Mouse (Mus musculus) liver, embryonic 15.5 days (tissue): ENCODE data around the gene Coro1b. TPM values are rescaled to one million over a fixed set of nuclear protein-coding genes. Genes with fewer than 3 reads are reported as not detected.

ENCODE experiments used
- ATAC-seq: fragments of 200-750 bp; cut with Nextera tagmentation; 2 replicates; pipeline ENCODE4 v1.8.0; 2017; ENCODE audit warnings: moderate number of reproducible peaks, mild to moderate bottlenecking, moderate library complexity; ENCODE audit not compliant: insufficient read depth
- H3K27ac ChIP-seq: fragments of 300-500 bp; sonication (generic); replicated peaks from 2 replicates; pipeline ENCODE4 v1.5.1; 2015; ENCODE audit warnings: mild to moderate bottlenecking, inconsistent platforms
- H3K27me3 ChIP-seq: fragments of 300-500 bp; sonication (generic); 2 replicates; pipeline ENCODE4 v1.6.1; 2015; ENCODE audit warnings: mild to moderate bottlenecking, inconsistent platforms
- H3K36me3 ChIP-seq: fragments of 300-500 bp; sonication (generic); replicated peaks from 2 replicates; pipeline ENCODE4 v1.6.1; 2015; ENCODE audit warnings: moderate library complexity, mild to moderate bottlenecking, inconsistent platforms
- H3K4me1 ChIP-seq: fragments of 300-500 bp; sonication (generic); replicated peaks from 2 replicates; pipeline ENCODE4 v1.6.1; 2015; ENCODE audit warnings: inconsistent platforms
- H3K4me2 ChIP-seq: fragments of 300-500 bp; sonication (generic); 2 replicates; pipeline ENCODE4 v1.6.1; 2015; ENCODE audit warnings: moderate library complexity, mild to moderate bottlenecking, inconsistent platforms
- H3K4me3 ChIP-seq: fragments of 300-500 bp; sonication (generic); replicated peaks from 2 replicates; pipeline ENCODE4 v1.5.1; 2015; ENCODE audit warnings: mild to moderate bottlenecking, inconsistent platforms
- H3K9ac ChIP-seq: fragments of 300-500 bp; sonication (generic); 2 replicates; pipeline ENCODE4 v1.6.1; 2015; ENCODE audit warnings: moderate library complexity, mild to moderate bottlenecking, inconsistent platforms
- H3K9me3 ChIP-seq: fragments of 300-500 bp; sonication (generic); replicated peaks from 2 replicates; pipeline ENCODE4 v1.6.1; 2016; ENCODE audit warnings: inconsistent platforms
- WGBS: fragments of 180-500 bp; shearing (Covaris S2); methylation state at CpG from one replicate; pipeline ENCODE4 v1.1.7; 2015; ENCODE audit warnings: mixed read lengths; ENCODE audit not compliant: insufficient replicate concordance; 5-methylcytosine and 5-hydroxymethylcytosine counted together
- polyA plus RNA-seq: library from polyadenylated mRNA; unstranded; fragments of >200 nt; fragmentation: Nextera tagmentation; extraction: Ambion mirVana; gene quantifications from 2 replicates; pipeline ENCODE4 v1.2.1, GENCODE M21; 2015

Gene Coro1b
- polyA plus RNA-seq, 1 experiment from 2014 or later = 71.8 TPM

DNA sequence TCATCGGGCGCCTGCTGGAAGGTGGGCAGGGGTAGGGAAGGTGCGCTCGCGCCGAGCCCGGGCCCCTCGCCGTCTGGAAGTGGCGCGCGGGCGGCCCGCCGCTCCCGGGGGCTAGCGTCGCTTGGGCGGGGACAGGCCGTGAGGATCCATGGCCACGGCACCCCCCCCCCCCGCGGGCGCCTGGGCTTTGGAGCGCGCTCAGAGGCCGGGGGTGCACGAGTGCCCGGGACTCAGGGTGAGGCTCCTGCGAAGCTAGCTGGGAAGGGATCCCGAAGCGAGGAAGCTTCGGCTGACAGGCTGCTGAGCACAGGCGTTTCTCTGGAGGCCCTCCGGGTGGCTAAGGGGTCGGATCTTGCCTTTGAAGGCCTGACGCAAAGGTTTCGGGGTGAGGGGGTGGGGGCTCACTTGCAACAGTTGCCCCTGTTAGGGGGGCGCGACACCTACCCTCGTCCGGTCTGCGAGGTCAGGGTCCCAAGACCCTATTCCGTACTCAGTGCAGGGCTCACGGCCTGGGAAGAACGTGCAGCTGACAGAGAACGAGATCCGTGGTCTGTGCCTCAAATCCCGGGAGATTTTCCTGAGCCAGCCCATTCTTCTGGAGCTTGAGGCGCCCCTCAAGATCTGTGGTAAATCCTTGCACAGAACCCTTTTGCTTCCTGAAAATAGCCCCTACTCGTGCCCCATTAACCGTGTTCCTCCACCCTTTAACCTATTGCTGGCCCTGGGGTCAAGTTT is 44.0 kb downstream of the Coro1b start:
- Histone ChIP-seq H3K9me3 (no peaks in the 10 kb centered on the region), H3K36me3 (peaks cover 46% of the 10 kb centered on the region), H3K4me3 (peak overlapping the region; percentile 86), H3K9ac (peak overlapping the region; percentile 92), H3K27me3 (no peaks in the 10 kb centered on the region), H3K27ac (peak overlapping the region; percentile 87), H3K4me2 (peak overlapping the region; percentile 88), H3K4me1 (peaks cover 69% of the 10 kb centered on the region)
- ATAC-seq = peak; percentile 60
- WGBS = under 1% methylated on average over 44 of the region's 52 CpGs

DNA sequence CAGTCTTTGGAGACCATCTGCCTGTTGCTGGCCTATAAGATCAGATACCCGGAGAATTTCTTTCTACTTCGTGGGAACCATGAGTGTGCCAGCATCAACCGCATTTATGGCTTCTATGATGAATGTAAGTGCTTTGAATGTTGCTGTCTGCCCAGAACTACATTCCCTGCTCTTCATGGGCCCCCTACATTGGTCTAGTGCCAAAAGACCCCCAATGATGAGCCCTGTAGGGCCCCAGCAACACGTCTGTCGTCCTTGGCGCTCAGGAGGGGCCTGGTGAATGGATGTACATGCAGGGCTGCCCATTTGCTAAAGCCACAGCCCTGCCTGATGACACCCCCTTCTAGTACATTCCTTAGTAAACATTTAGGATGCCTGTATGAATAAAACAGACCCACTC is 44.7 kb downstream of the Coro1b start:
- H3K9me3 ChIP-seq = no peaks in the 10 kb centered on the region
- peak overlapping the region; percentile 86 for H3K4me3 ChIP-seq
- no peak for ATAC-seq
- no peaks in the 10 kb centered on the region for H3K27me3 ChIP-seq
- peaks cover 71% of the 10 kb centered on the region for H3K4me1 ChIP-seq
- H3K36me3 ChIP-seq = peaks cover 53% of the 10 kb centered on the region
- peak overlapping the region; percentile 88 for H3K4me2 ChIP-seq
- WGBS = 46% methylated on average over 6 of the region's 6 CpGs
- H3K27ac ChIP-seq = peak overlapping the region; percentile 87
- peak overlapping the region; percentile 92 for H3K9ac ChIP-seq

DNA sequence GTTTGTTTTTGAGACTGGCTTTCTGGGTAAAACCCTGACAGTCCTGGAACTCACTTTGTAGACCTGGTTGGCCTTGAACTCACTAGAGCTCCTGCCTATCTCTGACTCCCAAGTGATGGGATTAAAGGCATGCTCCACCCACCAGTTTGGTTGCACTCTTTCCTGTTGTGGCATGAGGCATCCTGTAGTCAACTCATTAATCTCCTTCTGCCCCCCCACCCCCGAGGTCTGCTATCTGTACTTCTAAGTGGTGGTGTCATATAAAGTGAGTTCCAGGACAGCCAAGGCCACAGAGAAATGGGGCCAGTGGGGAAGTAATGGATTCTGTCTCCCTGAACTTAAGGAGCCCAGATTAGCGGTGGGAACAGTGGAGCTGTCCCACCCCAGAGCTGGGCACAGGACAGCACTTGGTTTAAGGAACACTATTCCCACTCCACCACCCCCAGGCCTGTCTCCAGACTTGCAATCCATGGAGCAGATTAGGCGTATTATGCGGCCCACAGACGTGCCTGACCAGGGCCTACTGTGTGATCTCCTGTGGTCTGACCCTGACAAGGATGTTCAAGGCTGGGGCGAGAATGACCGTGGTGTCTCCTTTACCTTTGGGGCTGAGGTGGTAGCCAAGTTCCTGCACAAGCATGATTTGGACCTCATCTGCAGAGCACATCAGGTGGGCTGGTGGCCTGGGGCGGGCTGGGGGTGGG is 45.8 kb downstream of the Coro1b start:
- Histone ChIP-seq H3K27me3 (no peaks in the 10 kb centered on the region), H3K9ac (no peak overlapping the region), H3K36me3 (peaks cover 63% of the 10 kb centered on the region), H3K27ac (no peak overlapping the region; the same call in 1 of the 2 replicates), H3K4me3 (no peak overlapping the region; the same call in 1 of the 2 replicates), H3K4me2 (peak overlapping the region; percentile 88; the same call in 1 of the 2 replicates), H3K4me1 (peaks cover 80% of the 10 kb centered on the region), H3K9me3 (no peaks in the 10 kb centered on the region)
- WGBS = 68% methylated on average over 8 of the region's 8 CpGs
- no peak for ATAC-seq

DNA sequence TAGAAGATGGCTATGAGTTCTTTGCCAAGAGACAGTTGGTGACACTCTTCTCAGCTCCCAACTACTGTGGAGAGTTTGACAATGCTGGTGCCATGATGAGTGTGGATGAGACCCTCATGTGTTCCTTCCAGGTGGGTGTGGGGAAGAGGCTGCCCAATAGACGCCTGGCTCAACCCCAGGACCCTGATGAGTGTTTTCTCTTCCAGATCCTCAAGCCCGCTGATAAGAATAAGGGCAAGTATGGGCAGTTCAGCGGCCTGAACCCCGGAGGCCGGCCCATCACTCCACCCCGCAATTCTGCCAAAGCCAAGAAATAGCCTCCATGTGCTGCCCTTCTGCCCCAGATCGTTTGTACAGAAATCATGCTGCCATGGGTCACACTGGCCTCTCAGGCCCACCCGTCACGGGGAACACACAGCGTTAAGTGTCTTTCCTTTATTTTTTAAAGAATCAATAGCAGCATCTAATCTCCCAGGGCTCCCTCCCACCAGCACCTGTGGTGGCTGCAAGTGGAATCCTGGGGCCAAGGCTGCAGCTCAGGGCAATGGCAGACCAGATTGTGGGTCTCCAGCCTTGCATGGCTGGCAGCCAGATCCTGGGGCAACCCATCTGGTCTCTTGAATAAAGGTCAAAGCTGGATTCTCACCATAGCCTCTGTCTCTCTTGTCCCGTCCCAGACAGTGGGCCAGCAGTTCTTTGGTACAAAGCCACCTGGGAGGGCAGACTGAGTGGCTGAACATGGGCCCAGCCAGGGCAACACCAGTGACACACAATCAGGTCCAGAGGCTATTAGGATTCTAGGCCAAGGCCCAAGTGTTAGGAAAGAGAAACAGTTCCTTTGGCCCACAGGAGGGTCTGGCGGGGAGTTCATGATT is 46.6 kb downstream of the Coro1b start:
- WGBS = 75% methylated on average over 12 of the region's 12 CpGs
- Histone ChIP-seq H3K27me3 (no peaks in the 10 kb centered on the region), H3K27ac (0 out of 2 replicates have a peak overlapping the region, but pooled peaks have one; percentile 14), H3K4me1 (peaks cover 89% of the 10 kb centered on the region), H3K9ac (no peak overlapping the region), H3K4me2 (no peak overlapping the region), H3K9me3 (no peaks in the 10 kb centered on the region), H3K4me3 (no peak overlapping the region), H3K36me3 (peaks cover 72% of the 10 kb centered on the region)
- no peak for ATAC-seq

DNA sequence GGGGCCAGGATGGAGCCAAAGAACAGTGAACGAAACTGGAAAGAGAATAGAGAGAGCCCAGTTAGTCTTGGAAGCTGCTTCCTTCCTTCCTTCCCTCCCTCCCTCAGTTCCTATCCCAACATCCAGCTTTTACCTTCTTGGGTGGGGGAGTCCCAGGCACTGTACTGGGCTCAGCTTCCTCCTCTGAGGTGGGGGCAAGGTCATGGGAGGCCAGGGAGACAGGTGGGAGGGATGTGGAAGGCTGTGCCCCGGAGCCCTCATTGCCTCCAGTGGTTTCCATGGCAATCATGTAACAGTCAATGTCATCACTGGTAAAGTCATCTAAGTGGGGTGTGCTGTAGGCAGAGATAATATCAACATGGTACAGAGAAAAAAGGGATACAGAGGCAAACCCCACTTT is 47.6 kb downstream of the Coro1b start:
- WGBS = 72% methylated on average over 2 of the region's 2 CpGs
- no peak overlapping the region for H3K4me3 ChIP-seq
- H3K9me3 ChIP-seq = no peaks in the 10 kb centered on the region
- no peak for ATAC-seq
- H3K4me2 ChIP-seq = no peak overlapping the region
- no peak overlapping the region for H3K9ac ChIP-seq
- no peaks in the 10 kb centered on the region for H3K27me3 ChIP-seq
- peaks cover 91% of the 10 kb centered on the region for H3K4me1 ChIP-seq
- H3K27ac ChIP-seq = peak overlapping the region; percentile 19
- peaks cover 76% of the 10 kb centered on the region for H3K36me3 ChIP-seq

DNA sequence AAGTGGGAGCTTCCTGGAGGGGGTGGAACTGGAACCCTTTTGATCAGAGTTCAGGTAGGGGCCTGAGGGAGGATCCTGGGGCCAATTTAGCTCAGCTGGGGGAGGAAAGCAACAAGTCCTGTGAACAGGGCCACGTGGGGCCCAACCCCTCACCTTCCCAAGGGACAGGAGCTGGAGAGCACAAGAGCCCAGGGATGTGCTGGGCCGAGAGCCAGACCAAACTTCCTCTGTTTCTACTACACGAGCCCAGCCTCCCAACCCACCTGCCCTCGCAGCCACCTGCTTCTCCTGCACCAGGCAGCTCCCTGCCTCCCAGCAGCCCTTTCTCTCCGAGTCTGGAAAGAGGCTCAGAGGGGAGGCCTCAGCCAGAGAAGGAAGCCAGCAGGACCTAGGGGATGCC is 48.1 kb downstream of the Coro1b start:
- ATAC-seq = no peak
- H3K36me3 ChIP-seq = peaks cover 76% of the 10 kb centered on the region
- H3K9ac ChIP-seq = no peak overlapping the region
- peaks cover 86% of the 10 kb centered on the region for H3K4me1 ChIP-seq
- no peak overlapping the region; the same call in 1 of the 2 replicates for H3K27ac ChIP-seq
- no peaks in the 10 kb centered on the region for H3K27me3 ChIP-seq
- H3K9me3 ChIP-seq = no peaks in the 10 kb centered on the region
- WGBS = 43% methylated on average over 5 of the region's 5 CpGs
- H3K4me2 ChIP-seq = no peak overlapping the region
- no peak overlapping the region for H3K4me3 ChIP-seq

DNA sequence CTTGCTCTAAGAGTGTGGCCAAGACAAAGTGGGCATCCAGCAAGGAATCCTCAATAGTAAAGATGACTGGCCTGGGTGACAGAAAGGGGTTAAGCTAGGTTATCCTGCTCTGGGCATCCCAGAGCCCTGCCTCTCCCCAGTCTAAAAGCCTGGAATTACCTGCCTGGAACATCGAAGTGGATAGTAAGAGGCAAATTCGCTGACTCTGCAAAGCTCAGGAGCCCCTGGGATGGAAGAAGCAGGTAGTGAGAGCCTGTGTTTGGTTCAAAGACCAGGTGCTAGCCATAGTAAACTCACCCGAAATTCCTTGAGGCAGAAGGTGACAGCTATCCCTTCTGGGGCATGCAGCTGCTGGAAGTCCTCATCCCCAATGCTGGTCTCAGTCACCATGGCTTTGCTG is 48.8 kb downstream of the Coro1b start:
- no peak overlapping the region for H3K4me2 ChIP-seq
- peaks cover 76% of the 10 kb centered on the region for H3K36me3 ChIP-seq
- 0 out of 2 replicates have a peak, but pooled peaks cover under 1% of the 10 kb centered on the region for H3K27me3 ChIP-seq
- H3K27ac ChIP-seq = 0 out of 2 replicates have a peak overlapping the region, but pooled peaks have one; percentile 34
- WGBS = 58% methylated on average over 3 of the region's 3 CpGs
- no peak overlapping the region for H3K9ac ChIP-seq
- H3K9me3 ChIP-seq = no peaks in the 10 kb centered on the region
- peaks cover 91% of the 10 kb centered on the region for H3K4me1 ChIP-seq
- no peak overlapping the region for H3K4me3 ChIP-seq
- no peak for ATAC-seq

DNA sequence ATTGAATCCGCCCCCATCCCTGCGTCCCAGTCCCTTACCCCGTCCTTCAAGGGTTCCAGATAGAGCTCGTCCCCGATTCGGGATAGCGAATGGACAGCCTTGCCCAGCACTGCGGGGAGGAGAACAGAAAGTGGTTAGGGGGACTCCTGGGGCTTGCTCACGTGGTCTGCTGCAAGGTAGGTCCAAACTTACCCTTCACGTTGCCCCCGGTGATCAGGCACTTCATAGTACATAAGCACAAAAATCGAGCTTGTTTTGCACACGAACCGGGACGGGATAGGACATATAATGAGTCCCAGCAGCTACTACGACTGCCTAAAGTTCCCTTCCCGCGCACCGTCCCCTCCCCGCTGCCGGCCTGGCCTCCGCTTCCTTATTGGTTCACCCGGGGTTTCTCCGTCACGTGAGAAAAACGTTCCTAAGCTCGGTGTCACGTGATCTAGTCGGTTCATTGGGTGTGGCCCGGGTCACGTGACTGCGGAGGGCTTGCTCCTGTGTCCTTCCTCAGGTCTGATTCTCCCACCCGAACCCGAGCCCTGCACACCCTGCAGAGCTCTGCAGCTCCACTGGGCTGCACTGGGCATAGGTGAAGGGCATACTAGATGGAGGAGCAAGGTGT is 53.0 kb downstream of the Coro1b start, which contains the start of gene Rad9a:
Rad9a (minus strand) TSS at position 372 of the 619 bp plus-strand sequence.
- Histone ChIP-seq H3K9ac (peak within 1 kb of the TSS; percentile 78), H3K27ac (peak within 1 kb of the TSS; percentile 79), H3K9me3 (no peaks in the 10 kb centered on the region), H3K27me3 (peaks cover 39% of the 10 kb centered on the region), H3K4me1 (peaks cover 67% of the 10 kb centered on the region), H3K4me3 (peak within 1 kb of the TSS; percentile 77), H3K36me3 (peaks cover 40% of the 10 kb centered on the region), H3K4me2 (peak within 1 kb of the TSS; percentile 91)
- ATAC-seq = peak; percentile 84
- under 1% methylated on average over 34 of the region's 34 CpGs for WGBS

DNA sequence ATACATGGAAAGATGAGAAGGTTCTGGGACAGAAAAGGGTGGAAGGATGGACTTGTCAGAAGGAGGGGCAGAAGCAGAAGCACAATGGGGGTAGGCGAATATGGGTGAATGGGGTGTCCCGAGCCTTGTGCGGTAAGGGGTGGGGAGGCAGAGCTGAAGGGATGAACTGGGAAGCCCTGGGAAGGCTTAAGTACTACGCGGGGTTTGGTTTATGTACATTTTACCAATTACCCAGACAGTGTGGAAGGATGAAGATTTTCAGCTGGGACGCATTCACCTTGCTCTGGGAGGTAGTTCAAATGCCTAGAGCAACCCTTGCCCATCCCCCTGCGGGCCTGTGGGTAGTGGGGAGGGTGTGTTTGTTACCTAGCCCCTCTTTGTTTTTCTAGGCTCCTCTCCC is 53.7 kb downstream of the Coro1b start:
- Histone ChIP-seq H3K4me1 (peaks cover 60% of the 10 kb centered on the region), H3K27me3 (peaks cover 47% of the 10 kb centered on the region), H3K36me3 (peaks cover 33% of the 10 kb centered on the region), H3K9ac (peak overlapping the region; percentile 53; the same call in 1 of the 2 replicates), H3K9me3 (no peaks in the 10 kb centered on the region), H3K4me2 (peak overlapping the region; percentile 91), H3K4me3 (peak overlapping the region; percentile 77), H3K27ac (no peak overlapping the region)
- no peak for ATAC-seq
- 41% methylated on average over 7 of the region's 7 CpGs for WGBS

DNA sequence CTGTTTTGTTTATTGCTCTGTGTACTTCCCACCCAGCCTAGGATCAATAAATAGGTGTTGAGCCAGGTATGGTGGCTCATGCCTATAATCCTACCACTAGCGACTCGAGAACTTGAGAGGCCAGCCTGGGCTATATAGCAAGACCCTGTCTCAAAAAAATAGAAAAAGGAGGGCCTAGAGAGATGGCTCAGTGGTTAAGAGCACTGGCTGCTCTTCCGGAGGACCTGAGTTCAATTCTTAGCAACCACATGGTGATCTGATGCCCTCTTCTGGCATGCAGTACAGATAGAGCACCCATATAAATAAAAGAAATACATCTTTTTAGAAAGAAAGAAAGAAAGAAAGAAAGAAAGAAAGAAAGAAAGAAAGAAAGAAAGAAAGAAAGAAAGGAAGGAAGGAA is 54.7 kb downstream of the Coro1b start:
- no peak for ATAC-seq
- no peak overlapping the region for H3K27ac ChIP-seq
- 37% methylated on average over 3 of the region's 3 CpGs for WGBS
- H3K4me3 ChIP-seq = no peak overlapping the region
- H3K9me3 ChIP-seq = no peaks in the 10 kb centered on the region
- H3K36me3 ChIP-seq = peaks cover 23% of the 10 kb centered on the region; the same call in 1 of the 2 replicates
- no peak overlapping the region for H3K4me2 ChIP-seq
- no peak overlapping the region for H3K9ac ChIP-seq
- peaks cover 57% of the 10 kb centered on the region for H3K27me3 ChIP-seq
- H3K4me1 ChIP-seq = peaks cover 51% of the 10 kb centered on the region
